Mouse (Mus musculus): ENCODE data around the gene Fgf18. TPM values are rescaled to one million over a fixed set of nuclear protein-coding genes. Genes with fewer than 3 reads are reported as not detected.
A peak's percentile ranks its signal among the peaks of the same experiment; 100 is the strongest.

Gene Fgf18
- polyA plus RNA-seq (2014; fragmentation: Nextera tagmentation; extraction: Ambion mirVana): 10.8 and 10.9 TPM in 2 replicates

DNA sequence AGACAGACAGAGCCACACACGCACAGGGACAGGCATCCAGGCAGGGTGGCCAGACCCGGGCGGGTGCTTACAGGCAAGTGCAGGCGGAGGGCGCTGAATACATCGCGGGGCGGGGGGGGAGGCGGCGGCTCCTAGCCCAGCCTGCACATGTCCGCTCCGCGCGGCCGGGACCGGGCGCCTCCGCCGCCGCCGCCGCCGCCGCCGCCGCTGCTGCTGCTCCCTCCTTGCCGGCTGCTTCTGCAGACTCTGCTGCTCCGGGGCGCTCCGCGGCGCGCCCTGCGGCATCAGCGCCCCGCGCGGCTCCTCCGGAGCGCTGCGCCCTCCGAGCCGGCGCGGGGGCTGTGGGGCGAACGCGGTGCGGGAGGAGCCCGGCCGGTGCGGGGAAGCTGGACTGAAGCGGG lies at the start of gene Fgf18:
Gene Fgf18 (minus strand): TSS at position 230 of the 401 bp plus-strand sequence.
- TF ChIP-seq CTCF (IDR thresholded peaks at IDR 0.05; ENCODE audit: low read depth): no peak
- DNase-seq: peak; percentile 51
- Histone ChIP-seq H3K9ac (peak within 1 kb of the TSS; percentile 50), H3K4me2 (peak within 1 kb of the TSS; percentile 93), H3K4me3 (ENCODE audit: low read depth, low read length) (peak within 1 kb of the TSS; percentile 54), H3K27ac (ENCODE audit: low read depth) (peak within 1 kb of the TSS; percentile 30; the same call in 1 of the 2 replicates), H3K27me3 (ENCODE audit: insufficient read depth, low read length) (peaks cover 30% of the 10 kb centered on the region), H3K36me3 (ENCODE audit: insufficient read depth) (peaks cover 29% of the 10 kb centered on the region), H3K4me1 (ENCODE audit: insufficient read depth) (peaks cover 27% of the 10 kb centered on the region), H3K9me3 (ENCODE audit: low read depth, low read length) (no peaks in the 10 kb centered on the region)
- 2% methylated on average over 44 of the region's 53 CpGs for WGBS
- peak; percentile 18; the same call in 1 of the 2 replicates for ATAC-seq (ENCODE audit: insufficient read depth)

DNA sequence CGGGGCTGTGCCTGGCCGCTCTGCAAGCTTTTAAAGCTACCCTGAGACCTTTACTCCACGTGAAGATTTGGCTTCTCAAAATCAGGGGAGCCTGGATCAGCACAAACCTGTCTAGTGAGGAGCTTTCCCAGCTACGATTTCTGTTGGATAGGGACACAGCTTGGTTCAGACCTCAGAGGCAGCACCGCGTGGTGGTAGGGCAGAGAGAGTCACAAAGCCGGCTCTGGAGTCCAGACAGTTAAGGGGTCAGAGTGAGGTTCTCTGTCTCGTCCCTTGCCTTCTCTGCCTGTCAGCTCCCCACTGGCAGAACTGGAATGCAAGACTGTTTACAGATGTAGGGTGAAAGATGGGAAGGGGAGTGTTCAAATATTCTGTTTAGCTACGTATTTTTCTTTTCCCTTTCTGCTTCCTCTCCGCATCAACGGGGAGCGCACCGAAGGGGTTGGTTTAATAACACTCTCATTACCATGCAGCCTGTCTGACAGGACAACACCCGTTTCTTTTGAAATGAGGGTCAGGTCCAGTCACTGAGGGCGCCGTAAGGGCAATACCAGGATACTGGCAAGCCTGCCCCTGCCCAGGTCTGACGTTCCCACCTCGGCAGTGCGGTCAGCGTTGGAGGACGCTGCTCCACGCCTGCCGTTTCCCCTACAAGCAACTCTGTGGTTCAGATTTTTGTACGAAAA lies 49.4 kb upstream of the Fgf18 start:
- TF ChIP-seq CTCF (IDR thresholded peaks at IDR 0.05; ENCODE audit: low read depth): no peak
- DNase-seq: no peak
- Histone ChIP-seq H3K27ac (ENCODE audit: low read depth) (no peak overlapping the region), H3K9me3 (ENCODE audit: low read depth, low read length) (no peaks in the 10 kb centered on the region), H3K27me3 (ENCODE audit: insufficient read depth, low read length) (peaks cover 95% of the 10 kb centered on the region), H3K4me2 (no peak overlapping the region), H3K36me3 (ENCODE audit: insufficient read depth) (no peaks in the 10 kb centered on the region), H3K9ac (no peak overlapping the region), H3K4me3 (ENCODE audit: low read depth, low read length) (no peak overlapping the region), H3K4me1 (ENCODE audit: insufficient read depth) (no peaks in the 10 kb centered on the region)
- ATAC-seq (ENCODE audit: insufficient read depth): no peak
- WGBS: 18% methylated on average over 24 of the region's 24 CpGs

DNA sequence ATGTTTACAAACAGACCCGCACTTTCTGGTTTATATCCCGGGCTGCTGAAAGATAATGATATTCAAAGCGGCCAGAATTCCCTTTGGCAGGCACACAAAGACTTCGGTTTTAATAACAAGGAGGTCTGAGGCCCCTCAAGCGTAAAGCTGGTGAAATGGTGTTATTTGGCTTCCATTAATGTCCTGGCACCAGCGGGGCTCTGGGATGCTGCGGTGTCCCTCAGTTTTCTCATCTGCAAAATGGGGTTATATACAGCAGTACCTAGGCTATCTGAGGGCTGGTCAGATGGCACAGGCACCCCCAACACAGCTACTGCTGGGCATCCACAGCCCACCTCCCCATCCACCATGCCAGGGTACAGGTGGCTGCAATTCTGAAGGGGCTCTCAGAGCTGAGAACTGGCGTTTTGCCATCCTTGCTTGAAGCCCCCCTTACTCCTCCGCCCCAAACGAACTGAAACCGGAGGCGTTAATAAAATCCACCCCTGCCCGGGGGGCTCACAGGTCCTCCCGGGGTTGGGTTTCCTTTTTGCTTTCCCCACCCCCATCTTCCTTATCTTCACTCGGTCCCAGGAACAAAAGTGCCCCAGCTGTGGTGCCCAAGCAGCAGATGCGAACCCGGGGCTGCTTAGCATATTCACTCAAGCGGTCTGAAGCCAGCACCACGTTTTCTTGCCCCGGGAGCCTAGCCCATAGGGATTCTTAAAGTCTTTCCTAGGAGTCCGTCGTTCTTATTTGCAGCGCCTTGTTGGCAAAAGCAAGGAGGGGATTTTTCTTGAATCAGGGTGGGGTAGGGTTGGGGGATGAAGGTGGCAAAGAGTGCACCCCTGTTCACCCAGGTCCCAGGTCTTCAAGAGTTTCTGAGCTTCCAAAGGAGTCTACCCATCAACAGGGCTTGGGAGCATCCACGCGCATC lies 48.6 kb upstream of the Fgf18 start:
- Histone ChIP-seq H3K9ac (no peak overlapping the region), H3K27ac (ENCODE audit: low read depth) (no peak overlapping the region), H3K4me1 (ENCODE audit: insufficient read depth) (no peaks in the 10 kb centered on the region), H3K4me3 (ENCODE audit: low read depth, low read length) (no peak overlapping the region), H3K9me3 (ENCODE audit: low read depth, low read length) (no peaks in the 10 kb centered on the region), H3K36me3 (ENCODE audit: insufficient read depth) (no peaks in the 10 kb centered on the region), H3K27me3 (ENCODE audit: insufficient read depth, low read length) (peaks cover 95% of the 10 kb centered on the region), H3K4me2 (no peak overlapping the region)
- DNase-seq (no peak), ATAC-seq (ENCODE audit: insufficient read depth) (no peak)
- no peak for TF ChIP-seq CTCF (IDR thresholded peaks at IDR 0.05; ENCODE audit: low read depth)
- WGBS: 5% methylated on average over 25 of the region's 25 CpGs

DNA sequence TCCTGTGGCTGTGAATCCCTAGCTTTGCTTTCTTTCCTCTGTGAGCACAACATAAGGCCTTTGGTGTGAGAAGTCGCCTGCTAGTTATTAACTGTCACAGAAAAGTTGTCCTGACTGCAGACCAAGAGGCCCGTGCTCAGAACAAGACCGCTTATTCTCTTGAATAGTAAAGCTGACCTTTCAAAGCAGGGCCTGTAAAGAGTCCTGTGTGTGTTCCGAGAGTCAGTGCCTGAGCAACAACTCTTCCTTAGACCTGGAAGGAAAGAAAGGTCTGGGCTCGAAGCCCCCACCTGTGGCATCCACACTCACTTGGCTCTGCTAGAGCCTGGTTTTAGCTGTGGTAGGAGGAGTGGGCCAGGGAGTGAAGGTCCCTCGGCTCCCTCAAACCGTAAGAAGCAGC lies 47.9 kb upstream of the Fgf18 start:
- ATAC-seq (ENCODE audit: insufficient read depth): no peak
- WGBS: 27% methylated on average over 7 of the region's 7 CpGs

DNA sequence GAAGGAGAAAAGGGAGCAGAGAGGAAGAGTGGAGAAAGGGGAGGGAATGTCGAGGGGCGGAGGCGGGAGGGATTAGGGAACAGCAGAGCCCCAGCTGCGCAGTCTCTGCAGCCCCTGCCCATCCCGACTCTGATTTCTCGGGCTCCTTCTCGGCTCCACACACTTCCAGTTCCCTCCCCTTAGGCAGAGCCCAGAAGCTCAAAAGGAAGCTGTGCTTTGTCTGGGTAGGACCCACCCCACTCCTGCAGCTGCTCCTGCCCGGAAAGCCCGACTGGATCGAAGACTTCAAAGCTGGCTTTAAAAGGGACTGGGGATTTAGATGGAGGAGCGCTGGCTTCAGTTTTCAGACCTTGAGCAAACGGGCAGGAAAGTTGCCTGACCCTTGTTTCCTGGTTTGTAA lies 46.5 kb upstream of the Fgf18 start:
- peaks cover 75% of the 10 kb centered on the region for H3K27me3 ChIP-seq (ENCODE audit: insufficient read depth, low read length)
- WGBS: 2% methylated on average over 10 of the region's 12 CpGs
- peak overlapping the region; percentile 18; the same call in 1 of the 2 replicates for H3K4me2 ChIP-seq
- H3K4me1 ChIP-seq (ENCODE audit: insufficient read depth): no peaks in the 10 kb centered on the region
- peak; percentile 63 for ATAC-seq (ENCODE audit: insufficient read depth)
- TF ChIP-seq CTCF (IDR thresholded peaks at IDR 0.05; ENCODE audit: low read depth): no peak
- no peak for DNase-seq
- H3K36me3 ChIP-seq (ENCODE audit: insufficient read depth): no peaks in the 10 kb centered on the region
- no peak overlapping the region for H3K27ac ChIP-seq (ENCODE audit: low read depth)
- no peak overlapping the region for H3K9ac ChIP-seq
- H3K9me3 ChIP-seq (ENCODE audit: low read depth, low read length): no peaks in the 10 kb centered on the region
- no peak overlapping the region for H3K4me3 ChIP-seq (ENCODE audit: low read depth, low read length)

More for the DNA sequence above, 47.9 kb upstream of the Fgf18 start:
- no peak overlapping the region for H3K27ac ChIP-seq (ENCODE audit: low read depth)
- no peaks in the 10 kb centered on the region for H3K36me3 ChIP-seq (ENCODE audit: insufficient read depth)
- H3K4me2 ChIP-seq: no peak overlapping the region
- no peaks in the 10 kb centered on the region for H3K9me3 ChIP-seq (ENCODE audit: low read depth, low read length)
- peaks cover 88% of the 10 kb centered on the region for H3K27me3 ChIP-seq (ENCODE audit: insufficient read depth, low read length)
- TF ChIP-seq CTCF (IDR thresholded peaks at IDR 0.05; ENCODE audit: low read depth): no peak
- H3K9ac ChIP-seq: no peak overlapping the region
- H3K4me3 ChIP-seq (ENCODE audit: low read depth, low read length): no peak overlapping the region
- no peaks in the 10 kb centered on the region for H3K4me1 ChIP-seq (ENCODE audit: insufficient read depth)
- DNase-seq: no peak

DNA sequence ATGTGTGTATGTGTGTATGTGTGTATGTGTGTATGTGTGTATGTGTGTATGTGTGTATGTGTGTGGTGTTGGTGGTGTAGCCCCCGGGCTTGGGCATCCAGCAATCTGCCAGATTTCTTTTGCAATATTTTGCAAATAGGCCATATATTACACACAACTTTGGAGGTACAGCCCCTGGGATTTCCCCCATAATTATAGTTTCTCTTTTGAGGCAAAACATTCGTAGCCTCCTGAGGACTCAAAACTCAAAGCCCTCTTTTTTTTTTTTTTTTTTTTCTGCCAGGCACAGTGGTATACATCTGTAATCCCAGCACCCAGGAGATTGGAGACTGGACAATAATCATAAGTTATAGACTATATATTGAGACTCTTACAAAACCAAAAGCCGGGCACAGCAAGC lies 34.6 kb upstream of the Fgf18 start:
- Histone ChIP-seq H3K9ac (no peak overlapping the region), H3K4me1 (ENCODE audit: insufficient read depth) (no peaks in the 10 kb centered on the region), H3K4me3 (ENCODE audit: low read depth, low read length) (no peak overlapping the region), H3K27me3 (ENCODE audit: insufficient read depth, low read length) (peaks cover 27% of the 10 kb centered on the region), H3K27ac (ENCODE audit: low read depth) (no peak overlapping the region), H3K9me3 (ENCODE audit: low read depth, low read length) (no peaks in the 10 kb centered on the region), H3K4me2 (no peak overlapping the region), H3K36me3 (ENCODE audit: insufficient read depth) (no peaks in the 10 kb centered on the region)
- ATAC-seq (ENCODE audit: insufficient read depth): no peak
- no peak for TF ChIP-seq CTCF (IDR thresholded peaks at IDR 0.05; ENCODE audit: low read depth)
- WGBS: 85% methylated on average over 3 of the region's 3 CpGs
- no peak for DNase-seq

DNA sequence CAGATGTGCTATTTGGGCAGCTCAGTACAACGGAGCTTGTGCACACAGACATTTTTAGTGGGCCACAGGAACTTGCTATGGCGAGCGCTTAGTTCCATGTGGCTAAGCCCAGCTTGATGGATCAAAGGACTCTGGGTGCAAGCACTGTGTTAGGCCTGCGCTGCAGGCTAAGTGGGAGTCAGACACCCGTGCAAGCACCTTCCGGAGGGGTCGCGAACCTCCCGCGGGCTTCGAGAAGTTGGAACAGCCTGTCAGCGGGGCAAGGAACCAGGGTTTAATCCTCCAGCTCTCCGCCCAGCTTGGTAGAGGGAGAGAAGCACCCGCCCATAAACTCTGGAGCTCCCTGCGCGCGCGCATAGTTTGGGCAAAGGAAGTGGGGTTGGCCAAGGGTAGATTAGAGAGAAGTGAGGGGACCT lies 33.5 kb upstream of the Fgf18 start:
- H3K9me3 ChIP-seq (ENCODE audit: low read depth, low read length): no peaks in the 10 kb centered on the region
- TF ChIP-seq CTCF (IDR thresholded peaks at IDR 0.05; ENCODE audit: low read depth): no peak
- peak; percentile 57 for ATAC-seq (ENCODE audit: insufficient read depth)
- H3K4me1 ChIP-seq (ENCODE audit: insufficient read depth): no peaks in the 10 kb centered on the region
- WGBS: 2% methylated on average over 18 of the region's 18 CpGs
- H3K27ac ChIP-seq (ENCODE audit: low read depth): no peak overlapping the region
- peak overlapping the region; percentile 54 for H3K4me2 ChIP-seq
- H3K4me3 ChIP-seq (ENCODE audit: low read depth, low read length): peak overlapping the region; percentile 23; the same call in 1 of the 2 replicates
- H3K9ac ChIP-seq: peak overlapping the region; percentile 23; the same call in 1 of the 2 replicates
- DNase-seq: peak; percentile 55
- peaks cover 28% of the 10 kb centered on the region for H3K27me3 ChIP-seq (ENCODE audit: insufficient read depth, low read length)
- H3K36me3 ChIP-seq (ENCODE audit: insufficient read depth): no peaks in the 10 kb centered on the region

Data from lung, embryonic 14.5 days (tissue).